8 mouse cellular contexts compared by ENCODE assay signal in genomic region chr6:134189575-134190132, GRCm38 (mm10).
A peak's percentile ranks its signal among the peaks of the same experiment; 100 is the strongest.
DNase-seq lines count a peak whose midpoint lies in the region; ATAC-seq lines count a peak whose summit lies in the region.

No protein-coding gene starts in this region.

- no peak overlapping the region for H3K4me2 ChIP-seq in forebrain, embryonic 16.5 days (ENCODE audit: low read length)
- H3K4me2 ChIP-seq in liver, embryonic 16.5 days (ENCODE audit: low read depth, low read length): no peak overlapping the region
- H3K4me2 ChIP-seq in neural tube, embryonic 14.5 days (ENCODE audit: low read depth, low read length): no peak overlapping the region

- peaks cover 15% of the 10 kb centered on the region for H3K4me1 ChIP-seq in forebrain, embryonic 16.5 days (replicated peaks; ENCODE audit: control insufficient read depth, insufficient read depth, low read length)
- H3K4me1 ChIP-seq in liver, embryonic 16.5 days (ENCODE audit: control insufficient read depth, low read depth, low read length): peaks cover 9% of the 10 kb centered on the region
- peaks cover 18% of the 10 kb centered on the region for H3K4me1 ChIP-seq in neural tube, embryonic 14.5 days (ENCODE audit: control insufficient read depth, insufficient read depth, low read length)

- no peaks in the 10 kb centered on the region for H3K27me3 ChIP-seq in forebrain, embryonic 16.5 days (replicated peaks; ENCODE audit: control insufficient read depth, insufficient read depth, low read length)
- no peaks in the 10 kb centered on the region for H3K27me3 ChIP-seq in liver, embryonic 16.5 days (ENCODE audit: control insufficient read depth, insufficient read depth, low read depth, low read length)
- no peaks in the 10 kb centered on the region for H3K27me3 ChIP-seq in neural tube, embryonic 14.5 days (ENCODE audit: control insufficient read depth, insufficient read depth, low read length)

- no peak overlapping the region for H3K9ac ChIP-seq in forebrain, embryonic 16.5 days (replicated peaks; ENCODE audit: low read depth, low read length)
- no peak overlapping the region for H3K9ac ChIP-seq in liver, embryonic 16.5 days (ENCODE audit: low read depth, low read length)
- no peak overlapping the region for H3K9ac ChIP-seq in neural tube, embryonic 14.5 days (replicated peaks; ENCODE audit: low read depth, low read length)

- peak; percentile 35 for DNase-seq in CD4-positive, CD25-positive, alpha-beta regulatory T cell, adult 2 months (ENCODE audit: low read depth, low spot score)
- DNase-seq in adrenal gland, adult 2 months: peak; percentile 83
- peak; percentile 46 for DNase-seq in thymus, postnatal 4 days
- no peak for DNase-seq in right cerebral cortex, postnatal 4 days

- no peak overlapping the region for H3K4me3 ChIP-seq in forebrain, embryonic 16.5 days (replicated peaks; ENCODE audit: low read length)
- no peak overlapping the region for H3K4me3 ChIP-seq in liver, embryonic 16.5 days (ENCODE audit: low read depth, low read length)
- H3K4me3 ChIP-seq in neural tube, embryonic 14.5 days (ENCODE audit: low read depth, low read length): no peak overlapping the region

- WGBS in forebrain, embryonic 16.5 days: 35% methylated on average over 7 of the region's 7 CpGs
- 22% methylated on average over 7 of the region's 7 CpGs for WGBS in liver, embryonic 16.5 days (ENCODE audit: insufficient replicate concordance)
- 40% methylated on average over 7 of the region's 7 CpGs for WGBS in neural tube, embryonic 14.5 days

- H3K9me3 ChIP-seq in forebrain, embryonic 16.5 days (ENCODE audit: control insufficient read depth, low read length): no peaks in the 10 kb centered on the region
- H3K9me3 ChIP-seq in liver, embryonic 16.5 days (replicated peaks; ENCODE audit: control insufficient read depth, low read length): no peaks in the 10 kb centered on the region
- no peaks in the 10 kb centered on the region for H3K9me3 ChIP-seq in neural tube, embryonic 14.5 days (ENCODE audit: control insufficient read depth, low read length)

- H3K36me3 ChIP-seq in forebrain, embryonic 16.5 days (ENCODE audit: control insufficient read depth, insufficient read depth): no peaks in the 10 kb centered on the region
- H3K36me3 ChIP-seq in liver, embryonic 16.5 days (ENCODE audit: control insufficient read depth, insufficient read depth): no peaks in the 10 kb centered on the region
- H3K36me3 ChIP-seq in neural tube, embryonic 14.5 days (ENCODE audit: control insufficient read depth, insufficient read depth, low read length): no peaks in the 10 kb centered on the region

- H3K27ac ChIP-seq in forebrain, embryonic 16.5 days (ENCODE audit: low read length): no peak overlapping the region
- H3K27ac ChIP-seq in liver, embryonic 16.5 days (ENCODE audit: low read length): peak overlapping the region; percentile 61
- no peak overlapping the region for H3K27ac ChIP-seq in neural tube, embryonic 14.5 days (ENCODE audit: low read depth, low read length)

- peak; percentile 53 for ATAC-seq in forebrain, embryonic 16.5 days
- peak; percentile 73 for ATAC-seq in inflammation-experienced regulatory T-cells, adult 6 months
- peak; percentile 61 for ATAC-seq in liver, embryonic 16.5 days (ENCODE audit: low read depth)
- ATAC-seq in neural tube, embryonic 14.5 days (ENCODE audit: low read depth): peak; percentile 42; the same call in 1 of the 2 replicates
